Mouse (Mus musculus) cerebellum, adult 2 months (tissue): ENCODE data around the gene Prss56.

Experiments
- CTCF ChIP-seq: fragments of 200-500 bp; IDR thresholded peaks from 2 replicates; pipeline ENCODE4 v1.5.1; 2011; ENCODE audit warnings: low read depth, mild to moderate bottlenecking, control low read depth, low read length, moderate library complexity, borderline replicate concordance; ENCODE audit not compliant: insufficient read depth
- POLR2A ChIP-seq: fragments of 200-500 bp; IDR thresholded peaks from 2 replicates; pipeline ENCODE4 v1.6.1; 2011; ENCODE audit warnings: low read length, control low read depth, borderline replicate concordance; ENCODE audit not compliant: insufficient read depth

GRCm38 (mm10) chr1:87175852-87176292 lies 7.2 kb upstream of the Prss56 start:
- TF ChIP-seq CTCF (no peak), POLR2A (no peak)
